Mouse (Mus musculus) bone marrow, adult 2 months (tissue): Measurements from ENCODE around the gene Man1c1. TPM values are rescaled to one million over a fixed set of nuclear protein-coding genes. Genes with fewer than 3 reads are reported as not detected.

Source experiments
- H3K27ac ChIP-seq: fragments of 200-500 bp; 2 replicates; pipeline ENCODE4 v1.5.1; 2012; ENCODE audit warnings: low read depth, mild to moderate bottlenecking, control low read depth, inconsistent platforms, low read length; ENCODE audit not compliant: control insufficient read depth, poor library complexity, insufficient read depth
- H3K4me1 ChIP-seq: fragments of 200-500 bp; 2 replicates; pipeline ENCODE4 v1.6.1; 2011; ENCODE audit warnings: low read length; ENCODE audit not compliant: control insufficient read depth, insufficient read depth
- H3K4me3 ChIP-seq: fragments of 200-500 bp; replicated peaks from 2 replicates; pipeline ENCODE3; 2011; ENCODE audit warnings: mild to moderate bottlenecking, low read depth, low read length, control low read depth; ENCODE audit not compliant: control insufficient read depth
- CTCF ChIP-seq: fragments of 200-500 bp; IDR thresholded peaks from 2 replicates; pipeline ENCODE4 v1.5.1; 2011; ENCODE audit warnings: low read length, control low read depth; ENCODE audit not compliant: control insufficient read depth, insufficient read depth
- POLR2A ChIP-seq: fragments of 200-500 bp; IDR thresholded peaks from 2 replicates; pipeline ENCODE4 v1.6.1; 2011; ENCODE audit warnings: low read depth, mild to moderate bottlenecking, control low read depth, low read length, borderline replicate concordance; ENCODE audit not compliant: control insufficient read depth
- WGBS: fragments of 180-500 bp; shearing (Covaris S2); methylation state at CpG from one replicate; pipeline ENCODE4 v1.1.7; 2018; 5-methylcytosine and 5-hydroxymethylcytosine counted together
- polyA plus RNA-seq: library from polyadenylated mRNA; stranded (reverse); fragments of >200 nt; gene quantifications from 2 replicates; pipeline ENCODE4 v1.2.4, GENCODE M21; 2011; ENCODE audit warnings: low replicate concordance; ENCODE audit not compliant: missing spikeins, insufficient read depth, insufficient read length

Gene Man1c1
- polyA plus RNA-seq, 1 experiment, result 7.3 TPM

DNA sequence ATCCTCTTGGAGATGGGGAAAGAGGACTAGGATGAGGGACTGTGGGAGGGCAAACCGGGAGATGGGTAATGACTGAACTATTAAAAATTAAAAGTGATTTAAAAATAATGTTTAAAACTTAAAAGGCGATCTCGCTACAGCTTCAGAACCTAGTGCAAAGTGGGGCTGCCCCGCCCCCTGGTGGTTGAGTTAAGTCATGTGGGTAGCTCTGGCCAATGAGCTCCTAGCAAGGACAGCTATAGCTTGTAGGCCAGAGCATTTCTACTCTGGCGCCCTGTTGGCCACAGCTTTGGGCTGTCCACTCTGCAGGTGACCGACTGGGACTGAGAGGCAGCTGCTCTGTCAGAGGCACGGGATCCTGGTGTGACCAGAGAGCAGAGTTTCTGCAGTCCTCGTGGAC is 9.8 kb upstream of the Man1c1 start:
- no peak overlapping the region for H3K4me3 ChIP-seq
- 11% methylated on average over 8 of the region's 8 CpGs for WGBS
- no peak overlapping the region for H3K27ac ChIP-seq
- H3K4me1 ChIP-seq, result no peaks in the 10 kb centered on the region
- TF ChIP-seq POLR2A, result no peak
- peak; percentile 88 for TF ChIP-seq CTCF

DNA sequence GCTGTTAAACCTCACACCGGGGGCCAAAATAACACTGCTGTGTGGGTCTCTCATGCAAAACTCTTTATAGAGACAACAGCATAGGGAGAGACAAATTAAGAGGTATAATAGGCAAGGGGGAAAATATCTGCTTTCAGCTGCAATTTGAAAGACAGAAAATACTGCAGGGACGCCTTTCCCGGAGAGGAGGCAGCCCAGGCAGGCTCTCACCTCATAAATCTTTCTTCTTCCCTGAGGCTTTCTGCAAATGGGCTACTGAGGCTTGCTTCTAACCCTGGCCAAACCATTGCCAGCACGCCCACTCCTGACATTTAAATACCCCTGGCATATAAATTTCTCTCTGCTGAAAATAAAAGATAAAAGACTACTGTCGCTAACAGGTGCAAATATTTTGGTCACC is 1.2 kb upstream of the Man1c1 start:
- TF ChIP-seq POLR2A, result no peak
- no peak for TF ChIP-seq CTCF
- H3K27ac ChIP-seq, result no peak overlapping the region
- no peak overlapping the region for H3K4me3 ChIP-seq
- WGBS, result 70% methylated on average over 5 of the region's 5 CpGs
- H3K4me1 ChIP-seq, result peaks cover 2% of the 10 kb centered on the region; the same call in 1 of the 2 replicates

DNA sequence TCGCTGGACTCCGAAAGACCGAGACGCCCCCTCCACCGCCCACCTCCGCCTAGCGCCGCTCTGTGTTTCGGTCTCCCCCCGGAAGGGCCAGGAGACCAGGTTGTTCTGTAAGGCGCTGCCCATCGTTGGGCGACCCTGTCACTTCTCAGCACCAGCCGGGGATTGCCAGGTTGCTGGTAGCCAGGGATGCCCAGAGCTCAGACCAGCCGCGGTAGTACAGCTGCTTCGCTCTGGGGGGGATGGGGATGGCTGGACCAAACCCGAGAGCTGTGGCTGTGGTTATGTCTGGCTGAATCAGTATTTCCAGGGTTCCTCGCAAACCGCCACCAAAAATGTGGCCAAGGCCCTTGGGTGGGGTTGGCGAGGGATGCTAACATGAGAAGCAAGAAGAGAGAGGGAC is 500 bp upstream of the Man1c1 start:
- Histone ChIP-seq H3K27ac (no peak overlapping the region; the same call in 1 of the 2 replicates), H3K4me3 (peak overlapping the region; percentile 50), H3K4me1 (peaks cover 2% of the 10 kb centered on the region; the same call in 1 of the 2 replicates)
- whole genome bisulfite sequencing, result 2% methylated on average over 21 of the region's 21 CpGs
- no peak for TF ChIP-seq POLR2A

DNA sequence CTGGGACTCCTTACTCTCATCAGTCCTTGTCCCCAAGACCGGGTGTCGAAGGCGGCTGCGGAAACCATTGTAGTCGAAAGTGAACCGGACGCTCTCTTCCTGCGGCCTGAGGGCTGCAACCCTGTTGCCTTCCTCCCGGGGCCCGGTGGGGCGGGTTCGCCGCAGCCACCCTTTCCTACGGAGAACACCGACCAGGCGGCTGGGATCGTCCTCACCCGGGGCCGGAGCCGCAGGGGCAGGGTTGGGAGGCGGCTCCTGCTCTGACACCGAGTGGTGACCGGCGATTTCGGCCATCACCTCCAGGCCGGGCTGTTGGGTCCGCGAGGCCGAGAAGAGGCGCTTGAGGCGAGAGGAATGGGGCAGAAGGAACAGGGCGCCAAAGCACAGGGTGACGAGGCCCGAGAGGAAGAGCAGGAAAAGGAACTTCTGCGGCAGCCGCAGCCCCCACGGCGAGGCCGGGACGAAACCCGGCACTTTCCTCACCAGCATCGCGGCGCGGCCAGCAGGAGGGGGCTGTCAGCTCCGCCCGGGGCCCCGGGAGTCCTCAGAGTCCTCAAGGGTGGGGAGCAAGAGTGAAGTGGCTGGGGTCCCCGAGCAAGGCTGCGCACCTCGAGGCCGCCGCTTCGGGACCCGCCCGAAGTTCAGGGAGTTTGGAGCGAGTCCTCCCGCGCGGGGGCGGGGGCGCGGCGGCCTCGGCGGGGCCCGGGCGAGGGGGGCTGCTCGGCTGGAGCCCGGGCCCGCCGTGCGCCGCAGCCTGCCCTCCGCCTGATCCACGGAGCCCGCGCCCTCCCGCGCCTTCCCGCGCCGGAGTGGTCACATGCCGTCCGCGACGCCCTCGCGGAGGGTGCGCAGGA is 882 bp downstream of the Man1c1 start:
- peak overlapping the region; percentile 80 for H3K27ac ChIP-seq
- H3K4me3 ChIP-seq, result peak overlapping the region; percentile 68

DNA sequence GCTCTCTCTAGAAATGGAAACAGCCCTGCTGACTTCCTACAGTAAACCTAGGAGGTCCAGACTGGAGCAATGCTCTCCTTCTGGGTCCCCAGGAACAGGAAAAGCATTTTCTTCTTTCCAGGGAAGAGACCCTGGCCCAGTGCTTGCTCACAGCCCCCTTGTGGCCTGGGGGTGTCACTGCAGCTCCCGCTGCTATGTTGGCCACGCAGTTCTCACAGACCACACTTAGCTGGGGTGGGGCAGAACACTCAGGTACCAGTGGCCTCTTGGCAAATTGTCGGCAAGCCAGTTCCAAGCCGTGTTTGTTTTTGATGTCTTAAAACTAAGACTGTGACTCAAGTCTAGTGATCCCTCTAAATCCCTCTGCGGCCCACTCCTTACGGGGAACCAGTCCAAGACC is 2.2 kb downstream of the Man1c1 start:
- Histone ChIP-seq H3K27ac (no peak overlapping the region), H3K4me1 (peaks cover 2% of the 10 kb centered on the region; the same call in 1 of the 2 replicates), H3K4me3 (peak overlapping the region; percentile 8)
- 27% methylated on average over 6 of the region's 6 CpGs for WGBS
- TF ChIP-seq POLR2A, result no peak
- peak; percentile 87 for TF ChIP-seq CTCF

More for the DNA sequence above, 882 bp downstream of the Man1c1 start:
- WGBS, result under 1% methylated on average over 90 of the region's 90 CpGs
- peaks cover 2% of the 10 kb centered on the region; the same call in 1 of the 2 replicates for H3K4me1 ChIP-seq
- TF ChIP-seq CTCF, result no peak

DNA sequence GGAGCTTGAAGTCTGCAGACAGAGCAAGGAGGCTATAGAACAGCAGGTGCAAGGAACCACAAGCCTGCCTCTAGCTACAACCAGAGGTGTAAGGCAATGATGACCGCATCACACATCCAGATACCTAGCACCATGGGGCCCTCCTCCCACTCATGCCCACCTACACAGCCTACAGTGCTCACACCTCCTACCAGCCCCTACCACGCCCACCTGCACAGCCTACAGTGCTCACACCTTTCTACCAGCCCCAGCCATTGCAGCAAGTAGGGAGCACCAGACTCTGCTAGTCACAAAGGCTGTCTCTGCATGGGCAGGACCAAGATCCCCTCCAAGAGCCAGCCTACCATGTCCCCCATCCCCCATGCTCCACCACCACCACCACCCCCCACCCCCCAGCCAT is 3.2 kb downstream of the Man1c1 start:
- 77% methylated on average over 2 of the region's 2 CpGs for WGBS
- Histone ChIP-seq H3K27ac (no peak overlapping the region), H3K4me3 (no peak overlapping the region), H3K4me1 (peaks cover 5% of the 10 kb centered on the region; the same call in 1 of the 2 replicates)
- no peak for TF ChIP-seq POLR2A
- no peak for TF ChIP-seq CTCF

DNA sequence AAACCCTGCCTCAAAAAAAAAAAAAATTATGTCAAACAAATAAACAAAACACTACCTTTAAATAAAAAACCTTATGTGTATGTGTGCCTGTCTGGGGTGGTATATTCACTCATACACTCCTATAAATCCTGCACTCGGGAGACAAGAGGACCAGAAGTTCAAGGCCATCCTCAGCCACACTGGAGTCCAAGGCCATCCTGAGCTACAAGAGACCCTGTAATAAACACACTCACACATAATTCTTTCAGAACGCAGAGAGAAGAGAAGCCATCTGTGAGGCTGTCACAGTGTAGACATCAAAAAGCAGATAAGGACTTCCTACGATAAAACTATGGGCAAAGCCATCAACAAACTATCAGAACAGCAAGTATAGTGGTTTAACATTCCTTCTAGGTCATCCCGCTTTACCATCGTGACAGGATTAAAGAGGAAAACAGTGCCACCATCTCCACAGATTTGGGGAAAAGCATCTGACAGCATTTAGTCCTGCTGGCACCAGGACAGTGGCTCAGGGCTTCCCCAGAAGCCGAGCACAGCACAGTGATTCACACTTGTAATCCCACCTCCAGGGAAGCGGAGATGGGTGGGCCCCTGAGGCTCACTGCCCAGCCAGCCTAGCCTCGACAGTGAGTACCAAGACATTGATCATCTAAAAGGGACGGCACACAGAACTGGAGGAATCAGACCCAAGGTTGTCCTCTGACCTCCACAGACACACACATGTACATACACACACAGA is 10.7 kb downstream of the Man1c1 start:
- Histone ChIP-seq H3K27ac (no peak overlapping the region), H3K4me1 (peaks cover 3% of the 10 kb centered on the region; the same call in 1 of the 2 replicates), H3K4me3 (no peak overlapping the region)
- TF ChIP-seq CTCF, result no peak
- no peak for TF ChIP-seq POLR2A
- 78% methylated on average over 9 of the region's 9 CpGs for WGBS

DNA sequence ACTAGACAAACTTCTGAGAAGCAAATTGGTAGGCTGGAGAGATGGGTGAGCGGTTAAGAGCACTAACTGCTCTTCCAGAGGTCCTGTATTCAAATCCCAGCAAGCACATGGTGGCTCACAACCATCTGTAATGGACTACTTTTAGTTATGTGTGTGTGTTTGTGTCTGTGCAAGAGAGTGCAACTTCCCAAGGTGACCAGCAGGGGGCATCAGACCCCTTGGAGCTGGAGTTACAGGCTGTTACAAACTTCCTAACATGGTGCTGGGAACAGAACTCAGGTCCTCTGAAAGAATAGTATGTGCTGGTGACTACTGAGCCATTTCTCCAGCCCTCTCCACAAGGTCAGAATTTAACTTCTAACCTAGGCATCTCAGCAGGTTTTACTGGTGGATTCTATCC is 11.7 kb downstream of the Man1c1 start:
- Histone ChIP-seq H3K4me3 (no peak overlapping the region), H3K4me1 (peaks cover 3% of the 10 kb centered on the region; the same call in 1 of the 2 replicates), H3K27ac (no peak overlapping the region)
- 91% methylated on average over 1 of the region's 1 CpGs for WGBS
- TF ChIP-seq CTCF, result no peak
- no peak for TF ChIP-seq POLR2A
